9 mouse cellular contexts compared by ENCODE assay signal in the genomic region with DNA sequence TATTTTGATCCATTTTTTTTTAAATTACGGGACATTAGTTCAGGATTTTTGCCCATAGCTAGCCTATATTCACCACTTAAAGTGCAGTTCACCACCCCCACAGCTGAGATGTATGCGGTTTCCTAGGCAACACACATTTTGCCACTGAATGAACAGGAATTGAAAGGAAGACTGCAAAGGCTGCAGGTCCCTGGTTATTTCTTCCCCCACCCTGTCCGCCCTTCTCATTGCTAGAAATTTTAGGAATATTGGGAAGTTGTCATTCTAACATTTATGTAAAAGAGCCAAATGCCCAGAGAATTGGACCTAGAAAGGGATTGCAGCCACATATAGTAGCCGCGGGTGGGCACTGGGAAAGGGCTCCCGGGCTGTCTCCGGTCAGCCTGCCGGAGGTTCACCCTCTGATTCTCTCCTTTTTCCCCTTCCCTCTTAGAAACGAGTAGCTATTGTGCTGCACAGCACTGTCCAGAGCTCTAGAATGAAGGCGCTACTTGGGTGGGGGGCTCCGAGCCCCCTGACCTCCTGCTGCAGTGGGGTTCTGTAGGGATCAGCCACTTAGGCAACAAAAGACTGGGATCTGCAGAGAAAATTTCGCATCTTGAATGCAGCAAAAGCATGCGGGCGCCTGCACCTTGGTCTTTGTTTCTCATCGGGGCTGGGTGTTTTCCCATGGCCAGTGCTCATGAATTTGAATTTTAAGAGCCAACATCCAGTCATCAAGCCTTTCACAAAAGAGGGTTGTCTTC. TPM values are rescaled to one million over a fixed set of nuclear protein-coding genes. Genes with fewer than 3 reads are reported as not detected.
A peak's percentile ranks its signal among the peaks of the same experiment; 100 is the strongest.
DNase-seq lines count a peak whose midpoint lies in the region; ATAC-seq and TF ChIP-seq lines count a peak whose summit lies in the region.
"Had no signal": no experiment of that assay in that cellular context is flagged by ENCODE, and none has a peak within 500 bp of the region (broad histone marks: within the 10 kb centered on the region; RNA-seq: fewer than 3 reads in every experiment).

No protein-coding gene starts in this region.

- no peak for DNase-seq in left cerebral cortex, adult 2 months (ENCODE audit: extremely low spot score in 1 of 2, low spot score in 2 of 2)
- DNase-seq in left cerebral cortex, postnatal 36 days (ENCODE audit: low spot score in 2 of 2): no peak
- peak; percentile 76 for DNase-seq in embryo, embryonic 9.5 days (ENCODE audit: extremely low spot score)
- peak; percentile 79 for DNase-seq in neural tube, embryonic 10.5 days (ENCODE audit: extremely low spot score, low spot score)
- DNase-seq in MN1 (ENCODE audit: low spot score): no peak
- no peak for DNase-seq in urinary bladder, adult 2 months (ENCODE audit: low spot score)
- no peak for DNase-seq in adrenal gland, adult 18-20 months (ENCODE audit: low spot score in 2 of 2)
- DNase-seq: left cerebral cortex, postnatal 4 days had no signal

- H3K4me3 ChIP-seq in left cerebral cortex, adult 2 months: peak overlapping the region; percentile 26
- H3K4me3 ChIP-seq in hindbrain, embryonic 12.5 days: peak overlapping the region; percentile 86

- H3K27ac ChIP-seq in left cerebral cortex, adult 2 months: peak overlapping the region; percentile 66
- peak overlapping the region; percentile 100 for H3K27ac ChIP-seq in hindbrain, embryonic 12.5 days

- intact Hi-C loops in left cerebral cortex, adult 2 months (cut with DNase I): loop anchor here (1.0 to 2.0 kb wide), 2 partner anchors 15 to 37 kb away; no protein-coding TSS in a partner anchor
- intact Hi-C loops in left cerebral cortex, postnatal 36 days (cut with DNase I): loop anchor here (1.0 kb wide), 1 partner anchor 37 kb away; no protein-coding TSS in a partner anchor

- peak overlapping the region; percentile 93 for H3K9ac ChIP-seq in hindbrain, embryonic 12.5 days

- peak; percentile 1 for ATAC-seq in hindbrain, embryonic 12.5 days (ENCODE audit: low FRiP score)

- 3% methylated on average over 15 of the region's 15 CpGs for WGBS in hindbrain, embryonic 12.5 days

- no peak for TF ChIP-seq CTCF in left cerebral cortex, adult 2 months (IDR thresholded peaks at IDR 0.05)

- no peaks in the 10 kb centered on the region for H3K9me3 ChIP-seq in hindbrain, embryonic 12.5 days (replicated peaks)

- peak overlapping the region; percentile 62 for H3K4me2 ChIP-seq in hindbrain, embryonic 12.5 days (replicated peaks)

- H3K36me3 ChIP-seq in hindbrain, embryonic 12.5 days: peaks cover 4% of the 10 kb centered on the region; the same call in 1 of the 2 replicates

- H3K4me1 ChIP-seq in hindbrain, embryonic 12.5 days: peaks cover 39% of the 10 kb centered on the region

- H3K27me3 ChIP-seq in hindbrain, embryonic 12.5 days: no peaks in the 10 kb centered on the region

RNA-seq across cellular contexts. Expression of a gene that starts 3.2 kb away (rescaled TPM):
- total RNA-seq in left cerebral cortex, adult 2 months (2021): 100 to 1,000 TPM; 153 to 177 TPM
- 100 to 1,000 TPM; 174 to 183 TPM for total RNA-seq in left cerebral cortex, postnatal 36 days (2021)
- 363 and 373 TPM in 2 replicates for polyA plus RNA-seq in hindbrain, embryonic 12.5 days (2016; fragmentation: Nextera tagmentation; extraction: Ambion mirVana)
- polyA plus RNA-seq in urinary bladder, adult 2 months (2012; rRNA removed): 8.7 and 13.3 TPM in 2 replicates
- total RNA-seq in adrenal gland, adult 18-20 months (2021): 1 to 10 TPM; 1.0 to 2.9 TPM

RNA-seq across cellular contexts. Expression of a gene that starts 29.3 kb away (rescaled TPM):
- 10 to 100 TPM; 19.4 to 20.6 TPM for total RNA-seq in left cerebral cortex, adult 2 months (2021)
- total RNA-seq in left cerebral cortex, postnatal 36 days (2021): 10 to 100 TPM; 19.4 to 20.5 TPM
- 80.5 and 93.8 TPM in 2 replicates for polyA plus RNA-seq in hindbrain, embryonic 12.5 days (2016; fragmentation: Nextera tagmentation; extraction: Ambion mirVana)
- polyA plus RNA-seq in urinary bladder, adult 2 months (2012; rRNA removed): 61.5 and 69.2 TPM in 2 replicates
- 10 to 100 TPM; 30.3 to 35.0 TPM for total RNA-seq in adrenal gland, adult 18-20 months (2021)

RNA-seq across cellular contexts. Expression of a gene that starts 55.7 kb away (rescaled TPM):
- 100 to 1,000 TPM; 768 to 774 TPM for total RNA-seq in left cerebral cortex, adult 2 months (2021)
- total RNA-seq in left cerebral cortex, postnatal 36 days (2021): 100 to 1,000 TPM; 839 to 952 TPM
- 785 and 845 TPM in 2 replicates for polyA plus RNA-seq in hindbrain, embryonic 12.5 days (2016; fragmentation: Nextera tagmentation; extraction: Ambion mirVana)
- polyA plus RNA-seq in urinary bladder, adult 2 months (2012; rRNA removed): 140 and 213 TPM in 2 replicates
- total RNA-seq in adrenal gland, adult 18-20 months (2021): 10 to 100 TPM; 35.1 to 85.9 TPM

Comparison
In these comparisons a context has a peak if more than half of its experiments do, and no peak if none do; other contexts are left out.
1. DNase-seq: peak in embryo, embryonic 9.5 days (single experiment) and neural tube, embryonic 10.5 days (single experiment); none in left cerebral cortex, adult 2 months (0 of 2), left cerebral cortex, postnatal 36 days (0 of 2), MN1 (single experiment), urinary bladder, adult 2 months (single experiment) and adrenal gland, adult 18-20 months (0 of 2).
2. RNA of a gene that starts 3.2 kb away (total RNA-seq): 174 to 183 TPM in left cerebral cortex, postnatal 36 days and 153 to 177 TPM in left cerebral cortex, adult 2 months; 1.0 to 2.9 TPM in adrenal gland, adult 18-20 months; every median in the first group is over 10 times any median in the second.
3. RNA of a gene that starts 55.7 kb away (total RNA-seq): 839 to 952 TPM in left cerebral cortex, postnatal 36 days and 768 to 774 TPM in left cerebral cortex, adult 2 months; 35.1 to 85.9 TPM in adrenal gland, adult 18-20 months; every median in the first group is over 4 times any median in the second.